Mouse (Mus musculus): Measurements from ENCODE around the gene Aanat. TPM values are rescaled to one million over a fixed set of nuclear protein-coding genes. Genes with fewer than 3 reads are reported as not detected.

Aanat gene
- polyA plus RNA-seq, 1 experiment from 2014 or later, result not detected

- Histone ChIP-seq H3K4me1 (replicated peaks; ENCODE audit: control insufficient read depth, insufficient read depth) (peaks cover 6% of the 10 kb centered on the region), H3K4me3 (ENCODE audit: low read depth, low read length) (no peak overlapping the region), H3K9me3 (ENCODE audit: control insufficient read depth, low read length) (no peaks in the 10 kb centered on the region), H3K27ac (replicated peaks) (peak overlapping the region; percentile 84; the same call in 1 of the 2 replicates), H3K9ac (ENCODE audit: low read length) (no peak overlapping the region), H3K36me3 (ENCODE audit: control insufficient read depth, insufficient read depth, low read length) (no peaks in the 10 kb centered on the region), H3K27me3 (ENCODE audit: control insufficient read depth, insufficient read depth, low read length) (no peaks in the 10 kb centered on the region), H3K4me2 (replicated peaks; ENCODE audit: low read depth) (no peak overlapping the region)
- TF ChIP-seq CTCF (IDR thresholded peaks at IDR 0.05; ENCODE audit: low read depth) (no peak), EP300 (optimal IDR thresholded peaks at IDR 0.05) (no peak)
- no peak for DNase-seq (ENCODE audit: low spot score)
- no peak for ATAC-seq (ENCODE audit: low FRiP score, low TSS enrichment)
- 91% methylated on average over 7 of the region's 7 CpGs for WGBS
These were observed 60.5 kb downstream of the Aanat start for GRCm38 (mm10) chr11:116646771-116647170.

Other genes starting within 250 kb of the Aanat start
- gene Rnf157, start 173.4 kb upstream of the Aanat start, polyA plus RNA-seq (2015; fragmentation: Nextera tagmentation; extraction: Ambion mirVana), result 2.8 and 3.0 TPM in 2 replicates
- gene Ubald2, start 152.3 kb upstream of the Aanat start, polyA plus RNA-seq (2015; fragmentation: Nextera tagmentation; extraction: Ambion mirVana), result 35.4 and 35.7 TPM in 2 replicates
- gene Qrich2, start 120.2 kb upstream of the Aanat start, polyA plus RNA-seq (2015; fragmentation: Nextera tagmentation; extraction: Ambion mirVana), result 0.08 and 0.16 TPM in 2 replicates
- 94.0 and 97.1 TPM in 2 replicates for gene Prpsap1, start 92.2 kb upstream of the Aanat start, polyA plus RNA-seq (2015; fragmentation: Nextera tagmentation; extraction: Ambion mirVana)
- gene Sphk1, start 55.5 kb upstream of the Aanat start, polyA plus RNA-seq (2015; fragmentation: Nextera tagmentation; extraction: Ambion mirVana), result 7.9 and 10.0 TPM in 2 replicates
- 4.7 and 5.3 TPM in 2 replicates for gene Ube2o, start 5.0 kb upstream of the Aanat start, polyA plus RNA-seq (2015; fragmentation: Nextera tagmentation; extraction: Ambion mirVana)
- gene Rhbdf2, start 40.6 kb downstream of the Aanat start, polyA plus RNA-seq (2015; fragmentation: Nextera tagmentation; extraction: Ambion mirVana), result 5.7 and 6.1 TPM in 2 replicates
- gene Prcd, start 67.1 kb downstream of the Aanat start, polyA plus RNA-seq (2015; fragmentation: Nextera tagmentation; extraction: Ambion mirVana), result 2.6 and 2.7 TPM in 2 replicates
- gene Cygb, start 67.9 kb downstream of the Aanat start, polyA plus RNA-seq (2015; fragmentation: Nextera tagmentation; extraction: Ambion mirVana), result 22.1 and 22.2 TPM in 2 replicates
- gene St6galnac1, start 189.1 kb downstream of the Aanat start, polyA plus RNA-seq (2015; fragmentation: Nextera tagmentation; extraction: Ambion mirVana), result not detected in 2 replicates
- gene Mxra7, start 241.6 kb downstream of the Aanat start, polyA plus RNA-seq (2015; fragmentation: Nextera tagmentation; extraction: Ambion mirVana), result 15.9 and 18.4 TPM in 2 replicates

Data from stomach, postnatal 0 days (tissue).